ENCODE assay signal across 12 mouse cellular contexts in genomic region chr12:114646372-114646771, GRCm38 (mm10).
"Had no signal": no experiment of that assay in that cellular context is flagged by ENCODE, and none has a peak within 500 bp of the region (broad histone marks: within the 10 kb centered on the region; RNA-seq: fewer than 3 reads in every experiment).

No protein-coding gene starts in this region.

- ATAC-seq: midbrain, embryonic 13.5 days; midbrain, embryonic 16.5 days had no signal

- DNase-seq: kidney, postnatal 25 days; layer of hippocampus, adult 9-11 months; liver, embryonic 13.5 days; lung, adult 2 months; lung, postnatal 14 days; lung, postnatal 4 days; right cerebral cortex, postnatal 4 days; thymus, adult 2 months; thymus, postnatal 14 days; thymus, postnatal 4 days had no signal
